Mouse (Mus musculus) lung, postnatal 10 days (tissue): ENCODE data around the gene Galnt17.

ENCODE experiments used
- DNase-seq: peaks from one replicate; pipeline ENCODE4 v3.0.0; 2021

The Galnt17 gene

GRCm38 (mm10) chr5:131117391-131118040 is 190.8 kb downstream of the Galnt17 start:
- no peak for DNase-seq

DNA sequence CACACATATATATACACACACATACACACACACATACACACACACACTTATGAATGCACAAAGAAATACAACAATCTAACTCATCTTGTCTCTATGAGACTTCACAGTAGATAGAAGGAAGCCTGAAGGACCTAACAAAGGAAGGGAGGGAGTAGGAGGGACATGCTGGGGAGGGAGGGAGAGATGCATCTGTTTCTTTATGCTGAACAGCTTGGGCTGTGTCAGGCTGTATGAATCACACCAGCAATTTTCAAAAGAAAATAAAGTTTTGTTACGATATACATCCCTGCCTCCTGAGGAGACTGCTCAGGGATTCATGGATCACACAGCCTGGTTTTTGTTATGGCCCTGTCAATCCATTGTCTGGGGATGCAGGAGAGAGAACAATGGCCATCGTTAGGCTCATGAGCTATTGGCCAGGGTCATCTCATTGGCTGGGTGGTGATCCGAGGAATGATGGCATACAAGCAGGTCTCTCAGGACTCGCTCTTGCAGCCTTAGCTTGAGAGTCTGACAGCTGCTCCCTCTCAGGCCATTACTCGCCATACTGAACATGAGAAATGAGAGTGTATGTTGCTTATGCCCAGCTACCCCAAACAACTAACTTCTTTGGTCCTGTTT is 194.3 kb downstream of the Galnt17 start:
- DNase-seq = no peak

DNA sequence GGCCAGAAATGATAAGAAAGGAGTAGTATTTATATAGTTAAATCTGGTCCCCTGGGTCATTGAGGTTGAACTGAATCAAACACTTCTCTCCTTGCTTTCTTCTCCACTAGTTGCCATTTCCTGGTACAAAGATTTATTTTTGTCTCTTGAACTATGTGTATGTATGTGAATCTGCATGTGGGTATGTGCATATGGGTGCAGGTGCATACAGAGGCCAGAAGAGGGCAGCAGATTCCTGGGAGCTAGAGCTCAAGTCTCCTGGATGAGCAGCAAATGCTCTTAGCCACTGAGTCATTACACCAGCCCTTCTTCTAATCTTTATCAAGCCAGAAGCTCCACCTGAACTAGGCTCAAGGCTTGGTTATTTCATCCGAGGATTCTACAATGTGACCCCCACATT is 201.1 kb downstream of the Galnt17 start:
- no peak for DNase-seq

GRCm38 (mm10) chr5:131096824-131097223 is 211.5 kb downstream of the Galnt17 start:
- no peak for DNase-seq

GRCm38 (mm10) chr5:131095635-131096034 is 212.7 kb downstream of the Galnt17 start:
- DNase-seq = no peak

GRCm38 (mm10) chr5:131094771-131095170 is 213.5 kb downstream of the Galnt17 start:
- DNase-seq = no peak

DNA sequence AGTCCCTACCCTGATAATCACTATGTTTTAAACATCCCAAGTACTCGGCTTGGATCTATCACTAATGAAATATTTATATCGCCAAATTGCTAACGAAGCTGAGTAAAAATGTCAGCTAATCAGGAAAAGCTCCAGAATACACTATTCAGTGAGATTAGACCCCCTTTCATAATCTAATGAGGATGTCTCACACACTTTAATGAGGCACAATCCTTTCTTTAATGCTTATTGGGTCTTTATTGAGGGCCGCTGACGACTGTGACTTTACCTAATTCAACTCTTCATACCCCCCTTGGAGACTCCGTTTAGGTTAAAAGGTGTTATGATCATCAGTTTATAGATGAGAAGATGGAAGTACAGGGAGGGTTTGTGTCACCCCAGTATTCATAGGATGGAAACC is 214.2 kb downstream of the Galnt17 start:
- no peak for DNase-seq

DNA sequence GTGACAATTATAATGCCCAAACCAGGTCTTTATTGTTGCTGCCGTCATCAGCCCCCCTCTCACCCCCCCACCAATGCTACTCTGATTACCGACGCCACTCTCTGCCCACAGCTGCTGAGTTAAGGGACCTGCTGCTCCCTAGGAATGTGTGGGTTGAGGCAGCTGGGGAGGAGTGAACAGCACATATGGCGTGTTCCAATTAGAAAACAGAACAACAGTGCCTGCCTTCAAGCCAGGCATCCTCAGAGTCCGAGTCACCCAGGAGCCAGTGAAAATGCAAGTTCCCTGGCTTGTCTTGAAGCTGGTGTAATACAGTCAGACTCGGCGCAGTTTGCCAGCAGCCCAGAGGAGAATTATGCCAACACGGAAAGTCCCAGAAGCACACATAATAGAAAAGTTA is 218.4 kb downstream of the Galnt17 start:
- no peak for DNase-seq

DNA sequence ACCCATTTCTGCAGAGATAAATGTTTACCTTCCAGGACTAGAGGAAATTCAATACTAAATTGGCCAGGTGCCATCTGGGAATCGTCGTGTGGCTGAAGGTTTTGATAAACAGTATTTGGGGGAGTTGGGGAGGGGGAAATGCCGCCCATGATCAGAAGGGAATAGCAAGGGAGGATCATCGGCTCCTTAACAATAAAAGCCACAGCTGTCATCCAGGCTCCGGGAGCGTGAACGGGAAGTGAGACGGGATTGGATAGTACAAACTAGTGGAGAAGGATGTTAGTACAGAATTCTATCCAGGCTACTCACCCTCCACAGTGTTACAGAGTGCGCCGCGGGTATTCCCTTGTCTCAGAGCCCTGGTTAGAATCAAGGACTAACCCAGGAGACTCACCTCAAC is 219.4 kb downstream of the Galnt17 start:
- DNase-seq = no peak

DNA sequence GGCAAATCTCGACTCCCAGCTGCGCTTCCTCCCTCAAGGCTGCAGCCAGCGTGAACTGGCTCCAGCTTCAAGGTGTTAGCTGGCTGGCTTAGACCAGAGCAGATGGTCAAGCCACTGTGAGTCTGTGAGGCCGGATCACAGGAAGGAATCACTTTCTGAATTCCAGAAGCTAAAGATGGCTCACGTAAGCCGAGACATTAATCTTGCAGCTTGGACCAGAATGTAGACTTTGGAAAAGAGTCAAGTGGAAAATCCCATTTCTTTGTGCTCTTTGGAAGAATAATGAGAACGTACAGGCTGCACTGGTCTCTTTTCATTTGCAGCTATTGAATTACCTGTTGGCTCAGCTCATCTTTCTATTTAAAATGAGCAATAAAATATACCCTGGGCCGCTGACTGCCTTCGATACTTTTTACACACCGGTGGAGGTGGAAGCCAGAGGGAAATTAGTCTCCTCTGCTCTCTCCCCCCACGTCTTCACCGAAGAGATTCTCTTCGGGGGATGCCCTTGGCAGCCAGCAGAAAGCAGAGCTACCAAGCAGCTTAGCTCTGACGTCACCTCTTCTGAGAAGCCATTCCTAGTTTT is 225.1 kb downstream of the Galnt17 start:
- DNase-seq = no peak

DNA sequence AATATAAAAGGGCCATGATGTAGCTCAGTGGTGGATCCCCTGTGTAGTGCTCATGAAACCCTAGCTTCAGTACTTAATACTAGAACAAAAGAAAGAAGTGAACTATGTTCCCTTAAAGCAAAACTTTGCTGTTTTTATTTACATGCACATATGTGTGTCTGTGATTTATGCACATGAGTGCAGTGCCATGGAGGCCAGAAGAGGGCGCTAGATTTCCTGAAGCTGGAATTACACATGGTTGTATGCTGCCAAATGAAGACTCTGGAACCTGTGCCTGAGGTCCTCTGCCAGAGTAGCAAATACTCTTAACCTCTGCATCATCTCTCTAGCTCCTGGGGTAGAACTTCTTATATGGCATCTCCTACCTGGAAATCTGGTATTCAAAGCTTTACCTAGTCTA is 230.6 kb downstream of the Galnt17 start:
- DNase-seq = no peak

GRCm38 (mm10) chr5:131075795-131076194 is 232.5 kb downstream of the Galnt17 start:
- no peak for DNase-seq

DNA sequence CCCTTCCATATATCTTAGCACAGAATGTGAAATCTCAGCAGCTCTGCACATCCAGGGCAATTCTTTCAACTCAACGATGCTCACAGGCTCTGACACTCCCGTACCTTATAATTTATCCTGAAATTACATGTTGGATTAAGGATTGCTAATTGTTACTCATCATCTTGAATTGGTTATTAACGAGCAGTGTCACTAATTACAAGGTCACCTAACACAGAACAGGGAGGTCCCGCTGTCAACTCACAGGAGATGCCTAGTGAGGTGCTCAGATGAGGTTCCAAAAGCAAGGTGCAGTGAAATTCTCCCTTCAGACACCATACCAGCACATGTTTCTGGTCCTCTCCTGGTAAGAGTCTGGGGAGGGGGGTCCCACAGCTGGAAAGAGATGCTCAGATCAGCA is 234.0 kb downstream of the Galnt17 start:
- DNase-seq = no peak

GRCm38 (mm10) chr5:131065174-131065573 is 243.1 kb downstream of the Galnt17 start:
- DNase-seq = no peak

- no peak for DNase-seq
Observed at GRCm38 (mm10) chr5:131048505-131048904, 259.8 kb downstream of the Galnt17 start.

GRCm38 (mm10) chr5:131043130-131043529 is 265.2 kb downstream of the Galnt17 start:
- no peak for DNase-seq

DNA sequence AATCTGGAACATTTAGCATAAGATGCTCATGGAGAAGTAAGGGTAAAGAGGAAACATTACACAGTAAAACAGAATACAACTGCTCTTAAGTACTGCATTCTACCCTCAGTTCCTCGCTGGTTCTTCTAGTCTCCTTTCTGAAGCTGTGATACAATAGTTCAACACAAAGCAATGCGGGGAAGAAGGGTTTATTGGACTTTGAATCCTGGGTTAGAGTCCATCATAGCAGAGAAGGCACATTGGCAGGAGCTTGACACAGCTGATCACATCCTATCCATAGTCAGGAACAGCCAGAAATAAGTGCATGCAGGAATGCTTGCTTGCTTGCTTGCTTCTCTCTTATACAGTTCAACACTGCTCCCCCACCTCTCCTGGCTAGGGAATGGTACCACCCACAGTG is 267.9 kb downstream of the Galnt17 start:
- no peak for DNase-seq

DNA sequence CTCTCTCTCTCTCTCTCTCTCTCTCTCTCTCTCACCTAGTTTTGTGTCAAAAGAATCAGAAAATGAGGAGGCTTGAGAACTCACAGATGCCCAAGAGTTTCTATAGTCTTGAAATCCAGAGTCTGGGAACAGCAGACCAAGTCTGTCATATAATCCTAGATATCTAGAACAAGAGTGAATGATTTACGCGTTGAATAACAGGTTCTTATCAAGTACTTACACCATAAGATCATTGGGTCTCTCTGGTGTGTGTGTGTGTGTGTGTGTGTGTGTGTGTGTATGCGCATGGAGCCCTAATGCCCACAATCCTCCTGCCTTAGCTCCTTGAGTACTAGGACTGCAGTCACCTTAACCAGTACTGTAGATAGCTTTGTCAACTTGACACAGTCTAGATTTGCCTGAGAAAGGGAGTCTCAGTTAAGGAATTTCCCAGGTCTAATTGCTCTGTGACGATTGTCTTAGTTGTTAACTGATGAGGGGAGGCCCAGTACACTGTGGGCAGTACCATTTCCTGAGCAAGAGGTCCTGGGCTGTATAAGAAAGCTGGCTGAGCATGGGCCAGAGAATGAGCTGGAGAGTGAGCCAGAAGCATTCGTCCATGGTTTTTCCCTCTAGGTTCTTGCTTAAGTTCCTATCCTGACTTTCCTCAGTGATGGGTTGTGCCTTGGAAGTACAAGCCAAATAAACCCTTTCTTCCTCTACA is 268.5 kb downstream of the Galnt17 start:
- no peak for DNase-seq

GRCm38 (mm10) chr5:131024506-131024905 is 283.8 kb downstream of the Galnt17 start:
- DNase-seq = no peak

DNA sequence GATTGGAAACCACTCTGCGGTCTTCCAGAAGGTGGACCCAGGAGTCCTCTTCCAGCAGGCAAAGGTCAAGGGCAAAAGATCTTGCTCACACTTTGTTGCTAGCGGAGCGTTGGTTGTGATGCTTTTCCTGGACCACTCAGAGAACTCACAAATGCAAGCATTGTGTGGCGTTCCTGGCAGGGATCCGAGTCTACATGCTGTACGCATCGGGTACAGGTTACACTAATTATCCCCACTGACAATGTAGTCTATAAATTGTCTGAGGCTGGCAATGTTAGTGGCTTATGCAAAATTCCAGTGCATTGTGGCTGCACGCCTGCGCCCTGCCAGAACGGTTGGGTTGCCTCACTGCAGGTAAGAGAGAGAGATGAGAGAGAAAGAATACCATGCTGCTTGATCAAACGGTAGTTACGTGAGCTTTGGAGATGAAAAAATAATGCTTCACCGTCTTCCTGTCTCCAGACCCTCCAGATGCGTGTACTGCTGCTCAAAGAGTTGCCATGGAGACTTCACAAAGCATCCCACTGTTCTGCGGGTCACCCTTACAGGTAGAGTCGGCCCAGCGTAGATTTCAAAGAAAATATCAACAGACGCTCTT is 285.8 kb downstream of the Galnt17 start:
- no peak for DNase-seq

DNA sequence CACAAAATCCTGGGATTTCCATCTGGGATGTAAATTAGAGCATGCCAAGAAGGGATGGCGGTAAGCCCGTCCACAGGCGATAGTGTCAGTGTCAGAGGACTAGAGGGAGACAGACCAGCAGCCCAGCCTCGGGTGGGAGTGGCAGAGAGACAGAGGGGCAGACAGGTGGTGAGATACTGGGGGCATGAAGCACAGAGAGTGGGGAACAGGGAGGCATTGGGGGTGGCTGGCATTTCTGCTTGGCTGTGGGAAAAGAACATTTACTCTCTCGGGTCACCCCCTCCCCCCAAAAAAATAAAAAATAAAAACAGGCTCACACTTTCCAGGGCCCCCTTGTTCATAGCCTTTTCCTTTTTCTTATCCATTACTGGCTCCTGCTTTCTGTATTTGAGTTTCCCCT is 287.4 kb downstream of the Galnt17 start:
- DNase-seq = no peak

DNA sequence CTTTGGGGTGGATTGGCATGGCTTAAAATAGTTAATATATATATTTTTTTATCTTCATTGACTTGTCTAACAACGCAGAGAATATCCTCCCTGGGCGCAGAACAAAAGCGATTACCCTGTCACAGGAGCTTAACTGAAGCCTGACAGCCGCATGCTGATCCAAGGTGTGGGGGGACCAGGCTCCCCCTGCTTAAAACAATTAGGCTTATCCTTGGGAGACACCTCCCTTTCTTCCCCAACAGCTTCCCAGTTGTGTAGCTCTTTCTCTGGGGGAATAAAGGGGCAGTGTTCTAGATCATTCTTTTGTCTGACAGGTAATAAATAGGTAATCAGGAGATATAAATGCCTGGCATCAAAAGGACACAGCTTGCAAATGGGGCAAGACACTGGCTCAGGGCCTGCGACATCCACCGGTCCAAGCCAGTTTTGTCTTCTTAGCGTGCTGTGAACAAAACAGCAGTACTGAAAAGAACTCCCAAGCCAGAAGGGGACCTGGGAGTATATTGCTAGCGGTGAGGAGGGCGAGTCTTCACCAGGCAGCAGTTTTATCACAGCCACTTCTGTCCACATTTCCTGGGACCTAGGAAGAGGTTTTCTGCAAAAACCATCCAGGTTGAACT is 288.8 kb downstream of the Galnt17 start:
- DNase-seq = no peak

- no peak for DNase-seq
Observed at GRCm38 (mm10) chr5:131016066-131016465, 292.2 kb downstream of the Galnt17 start.
